Mouse (Mus musculus) stomach, embryonic 16.5 days (tissue): ENCODE results near the gene Ano6. TPM values are rescaled to one million over a fixed set of nuclear protein-coding genes. Genes with fewer than 3 reads are reported as not detected.

Experiments
- ATAC-seq: fragments of 200-750 bp; cut with Nextera tagmentation; 2 replicates; pipeline ENCODE4 v1.8.0; 2017; ENCODE audit warnings: moderate number of reproducible peaks, moderate TSS enrichment; ENCODE audit not compliant: insufficient read depth, low FRiP score
- H3K27ac ChIP-seq: fragments of 300-500 bp; sonication (generic); 2 replicates; pipeline ENCODE4 v1.5.1; 2014; ENCODE audit warnings: low read length
- H3K27me3 ChIP-seq: fragments of 300-500 bp; sonication (generic); 2 replicates; pipeline ENCODE4 v1.6.1; 2014; ENCODE audit warnings: low read length, control low read depth, mixed read lengths; ENCODE audit not compliant: control insufficient read depth, insufficient read depth
- H3K36me3 ChIP-seq: fragments of 300-500 bp; sonication (generic); 2 replicates; pipeline ENCODE4 v1.6.1; 2014; ENCODE audit warnings: low read length; ENCODE audit not compliant: control insufficient read depth, insufficient read depth
- H3K4me1 ChIP-seq: fragments of 300-500 bp; sonication (generic); 2 replicates; pipeline ENCODE4 v1.6.1; 2014; ENCODE audit warnings: low read length, control low read depth, mixed read lengths; ENCODE audit not compliant: control insufficient read depth, insufficient read depth
- H3K4me2 ChIP-seq: fragments of 300-500 bp; sonication (generic); 2 replicates; pipeline ENCODE4 v1.6.1; 2014; ENCODE audit warnings: low read depth, low read length, mixed read lengths
- H3K4me3 ChIP-seq: fragments of 300-500 bp; sonication (generic); replicated peaks from 2 replicates; pipeline ENCODE4 v1.5.1; 2014; ENCODE audit warnings: mild to moderate bottlenecking, low read length
- H3K9ac ChIP-seq: fragments of 300-500 bp; sonication (generic); 2 replicates; pipeline ENCODE4 v1.6.1; 2014; ENCODE audit warnings: low read length
- H3K9me3 ChIP-seq: fragments of 300-500 bp; sonication (generic); replicated peaks from 2 replicates; pipeline ENCODE4 v1.6.1; 2016; ENCODE audit warnings: low read length, control low read depth; ENCODE audit not compliant: control insufficient read depth
- WGBS: fragments of 180-500 bp; shearing (Covaris S2); extraction: QIAGEN DNeasy Blood & Tissue Kit; methylation state at CpG from one replicate; pipeline ENCODE4 v1.1.7; 2014; 5-methylcytosine and 5-hydroxymethylcytosine counted together
- polyA plus RNA-seq: library from polyadenylated mRNA; unstranded; fragments of >200 nt; fragmentation: Nextera tagmentation; extraction: Ambion mirVana; gene quantifications from 2 replicates; pipeline ENCODE4 v1.2.1, GENCODE M21; 2015

The Ano6 gene
- polyA plus RNA-seq, 1 experiment from 2014 or later: 41.8 TPM

DNA sequence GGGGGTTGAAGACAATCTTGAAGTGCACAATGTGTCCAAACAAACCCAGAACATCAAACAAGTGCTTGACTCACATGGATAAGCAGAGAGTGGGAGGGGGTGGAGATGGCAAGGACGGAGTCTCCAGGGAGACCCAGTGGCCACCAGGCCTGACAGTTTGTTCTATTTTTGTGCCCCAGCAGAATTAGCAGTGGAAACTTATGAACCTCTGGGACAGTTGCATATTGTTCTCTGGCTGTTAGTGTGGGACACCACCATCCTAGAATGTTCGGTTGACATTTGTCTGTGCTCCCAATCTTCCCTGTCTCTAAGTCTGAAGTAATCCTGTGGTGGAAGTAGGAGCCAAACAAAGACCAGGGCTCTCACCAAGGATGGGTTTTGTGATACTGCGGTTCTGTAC is 124.3 kb downstream of the Ano6 start:
- no peak for ATAC-seq
- Histone ChIP-seq H3K4me2 (no peak overlapping the region), H3K4me1 (peaks cover 9% of the 10 kb centered on the region; the same call in 1 of the 2 replicates), H3K4me3 (no peak overlapping the region), H3K9me3 (no peaks in the 10 kb centered on the region), H3K27me3 (no peaks in the 10 kb centered on the region), H3K9ac (no peak overlapping the region), H3K36me3 (peaks cover 3% of the 10 kb centered on the region; the same call in 1 of the 2 replicates), H3K27ac (no peak overlapping the region)
- 78% methylated on average over 3 of the region's 3 CpGs for whole genome bisulfite sequencing

DNA sequence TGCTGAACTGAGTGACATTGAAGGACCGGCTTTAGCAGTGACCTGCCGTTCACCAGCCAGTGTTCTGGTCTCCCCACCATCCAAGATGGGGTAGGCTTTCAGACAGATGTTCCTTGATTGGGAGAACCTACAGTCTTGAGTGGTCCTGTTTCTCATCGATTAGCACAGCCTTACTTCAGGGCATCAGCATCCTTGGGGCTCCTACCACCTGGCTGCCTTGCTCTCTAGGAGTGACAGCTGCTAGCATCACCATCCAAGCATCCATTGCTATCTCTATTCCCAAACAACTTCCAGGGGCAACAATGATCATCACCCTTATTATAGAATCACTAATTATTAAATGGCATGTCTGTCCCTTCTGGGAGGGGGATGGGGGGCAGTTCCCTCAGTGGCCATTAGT is 124.8 kb downstream of the Ano6 start:
- Histone ChIP-seq H3K9me3 (no peaks in the 10 kb centered on the region), H3K9ac (no peak overlapping the region), H3K4me2 (no peak overlapping the region), H3K36me3 (peaks cover 3% of the 10 kb centered on the region; the same call in 1 of the 2 replicates), H3K27ac (no peak overlapping the region), H3K27me3 (no peaks in the 10 kb centered on the region), H3K4me1 (peaks cover 9% of the 10 kb centered on the region; the same call in 1 of the 2 replicates), H3K4me3 (no peak overlapping the region)
- ATAC-seq: no peak
- WGBS: 92% methylated on average over 3 of the region's 3 CpGs

DNA sequence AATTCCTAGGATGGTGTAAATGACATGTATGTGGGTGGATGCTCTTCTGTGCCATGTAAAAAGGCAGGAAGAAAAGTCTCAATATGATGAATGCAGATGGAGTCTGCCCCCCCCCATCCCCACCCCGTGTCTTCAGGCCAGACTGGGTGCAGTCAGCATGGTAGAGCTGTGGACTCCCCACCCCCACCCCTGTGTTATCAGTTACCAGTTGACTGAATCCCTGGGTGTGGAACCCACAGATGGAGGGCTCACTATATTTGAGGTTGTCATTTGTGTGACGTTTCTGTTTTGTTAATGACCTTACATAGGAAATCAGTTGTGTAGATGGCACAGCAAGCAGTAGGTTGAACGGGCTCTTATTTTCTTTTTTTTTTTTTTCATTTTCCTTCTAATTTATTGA is 126.7 kb downstream of the Ano6 start:
- Histone ChIP-seq H3K9ac (no peak overlapping the region), H3K27me3 (no peaks in the 10 kb centered on the region), H3K27ac (no peak overlapping the region), H3K9me3 (no peaks in the 10 kb centered on the region), H3K4me2 (no peak overlapping the region), H3K4me1 (peaks cover 3% of the 10 kb centered on the region; the same call in 1 of the 2 replicates), H3K4me3 (no peak overlapping the region), H3K36me3 (peaks cover 3% of the 10 kb centered on the region; the same call in 1 of the 2 replicates)
- no peak for ATAC-seq
- 76% methylated on average over 3 of the region's 3 CpGs for WGBS

DNA sequence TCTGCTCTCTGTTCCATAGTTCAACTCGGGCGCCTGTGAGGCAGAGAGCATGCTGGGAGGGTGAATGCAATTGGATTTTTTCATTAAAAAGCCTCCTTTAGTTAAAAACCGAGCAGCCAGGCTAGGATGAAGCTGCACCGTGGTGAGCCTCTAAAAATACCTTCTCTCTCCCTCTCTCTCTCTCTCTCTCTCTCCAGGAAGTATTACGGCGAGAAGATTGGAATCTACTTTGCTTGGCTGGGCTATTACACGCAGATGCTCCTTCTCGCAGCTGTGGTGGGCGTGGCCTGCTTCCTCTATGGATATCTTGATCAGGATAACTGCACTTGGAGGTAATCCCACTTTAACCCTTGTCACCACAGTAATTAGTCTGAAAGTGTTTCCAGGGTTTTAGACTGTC is 129.4 kb downstream of the Ano6 start:
- Histone ChIP-seq H3K4me3 (no peak overlapping the region), H3K27me3 (no peaks in the 10 kb centered on the region), H3K9ac (no peak overlapping the region), H3K9me3 (no peaks in the 10 kb centered on the region), H3K36me3 (no peaks in the 10 kb centered on the region), H3K27ac (no peak overlapping the region), H3K4me2 (no peak overlapping the region), H3K4me1 (peaks cover 3% of the 10 kb centered on the region; the same call in 1 of the 2 replicates)
- 44% methylated on average over 9 of the region's 9 CpGs for WGBS
- no peak for ATAC-seq

DNA sequence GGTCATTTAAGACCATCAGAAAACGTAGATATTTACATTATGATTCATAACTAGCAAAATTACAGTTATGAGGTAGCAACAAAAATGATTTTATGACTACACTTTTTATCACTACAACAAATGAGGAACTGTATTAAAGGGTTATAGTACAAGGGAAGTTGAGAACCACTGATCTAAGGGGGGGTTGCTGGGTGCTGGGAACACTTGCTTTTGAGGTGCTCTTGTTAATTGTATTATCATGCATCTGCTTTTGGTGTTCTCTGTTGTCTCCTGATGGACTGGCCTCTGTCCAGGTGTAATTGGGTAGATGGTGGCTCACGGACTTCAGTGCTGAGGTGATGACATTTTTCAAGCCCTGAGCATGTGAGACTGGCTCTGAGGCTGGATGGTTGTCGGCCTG is 130.4 kb downstream of the Ano6 start:
- Histone ChIP-seq H3K36me3 (no peaks in the 10 kb centered on the region), H3K27me3 (no peaks in the 10 kb centered on the region), H3K27ac (no peak overlapping the region), H3K4me1 (peaks cover 3% of the 10 kb centered on the region; the same call in 1 of the 2 replicates), H3K4me2 (no peak overlapping the region), H3K9me3 (no peaks in the 10 kb centered on the region), H3K9ac (no peak overlapping the region), H3K4me3 (no peak overlapping the region)
- ATAC-seq: no peak
- 84% methylated on average over 3 of the region's 3 CpGs for WGBS

DNA sequence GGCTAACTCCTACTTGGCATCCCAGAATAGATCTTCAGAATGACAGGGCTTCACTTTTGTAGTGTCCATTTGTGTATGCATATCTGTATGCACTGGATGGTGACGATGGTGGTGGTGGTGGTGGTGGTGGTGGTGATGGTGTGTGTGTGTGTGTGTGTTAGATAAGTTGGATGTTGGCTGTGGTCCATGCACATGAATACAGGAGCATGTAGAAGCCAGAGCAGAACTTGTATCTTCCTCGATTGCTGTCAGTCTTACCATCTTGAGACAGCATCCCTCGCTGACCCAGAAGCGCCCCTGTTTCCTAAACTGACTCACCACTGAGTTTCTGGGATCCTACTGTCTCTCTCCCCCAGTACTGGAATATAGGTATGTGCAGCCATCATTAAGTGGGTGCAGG is 131.0 kb downstream of the Ano6 start:
- Histone ChIP-seq H3K27ac (no peak overlapping the region), H3K9ac (no peak overlapping the region), H3K27me3 (no peaks in the 10 kb centered on the region), H3K4me3 (no peak overlapping the region), H3K36me3 (no peaks in the 10 kb centered on the region), H3K9me3 (no peaks in the 10 kb centered on the region), H3K4me2 (no peak overlapping the region), H3K4me1 (peaks cover 3% of the 10 kb centered on the region; the same call in 1 of the 2 replicates)
- no peak for ATAC-seq
- WGBS: 98% methylated on average over 4 of the region's 4 CpGs

DNA sequence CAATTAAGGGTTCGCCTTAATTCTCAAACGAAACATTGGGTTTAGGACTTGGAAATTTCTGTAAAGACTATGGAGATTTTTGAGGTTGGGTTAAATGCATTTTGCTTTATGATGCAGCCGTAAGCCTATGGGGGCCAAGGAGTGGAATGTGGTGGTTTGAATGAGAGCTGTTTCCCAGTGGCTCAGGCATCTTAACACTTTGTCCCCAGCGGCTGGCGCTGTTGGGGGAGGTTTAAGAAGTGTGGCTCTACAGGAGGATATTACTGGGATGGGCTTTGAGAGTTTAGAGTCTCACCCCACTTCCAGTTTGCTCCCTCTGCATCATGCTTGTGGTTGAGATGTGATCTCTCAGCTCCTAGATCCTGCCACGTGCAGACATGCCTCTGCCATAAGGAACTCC is 131.9 kb downstream of the Ano6 start:
- H3K4me2 ChIP-seq: no peak overlapping the region
- H3K4me3 ChIP-seq: no peak overlapping the region
- no peak for ATAC-seq
- 89% methylated on average over 6 of the region's 6 CpGs for WGBS
- H3K9ac ChIP-seq: no peak overlapping the region
- no peaks in the 10 kb centered on the region for H3K9me3 ChIP-seq
- H3K27ac ChIP-seq: no peak overlapping the region
- H3K4me1 ChIP-seq: peaks cover 3% of the 10 kb centered on the region; the same call in 1 of the 2 replicates
- no peaks in the 10 kb centered on the region for H3K36me3 ChIP-seq
- H3K27me3 ChIP-seq: no peaks in the 10 kb centered on the region

DNA sequence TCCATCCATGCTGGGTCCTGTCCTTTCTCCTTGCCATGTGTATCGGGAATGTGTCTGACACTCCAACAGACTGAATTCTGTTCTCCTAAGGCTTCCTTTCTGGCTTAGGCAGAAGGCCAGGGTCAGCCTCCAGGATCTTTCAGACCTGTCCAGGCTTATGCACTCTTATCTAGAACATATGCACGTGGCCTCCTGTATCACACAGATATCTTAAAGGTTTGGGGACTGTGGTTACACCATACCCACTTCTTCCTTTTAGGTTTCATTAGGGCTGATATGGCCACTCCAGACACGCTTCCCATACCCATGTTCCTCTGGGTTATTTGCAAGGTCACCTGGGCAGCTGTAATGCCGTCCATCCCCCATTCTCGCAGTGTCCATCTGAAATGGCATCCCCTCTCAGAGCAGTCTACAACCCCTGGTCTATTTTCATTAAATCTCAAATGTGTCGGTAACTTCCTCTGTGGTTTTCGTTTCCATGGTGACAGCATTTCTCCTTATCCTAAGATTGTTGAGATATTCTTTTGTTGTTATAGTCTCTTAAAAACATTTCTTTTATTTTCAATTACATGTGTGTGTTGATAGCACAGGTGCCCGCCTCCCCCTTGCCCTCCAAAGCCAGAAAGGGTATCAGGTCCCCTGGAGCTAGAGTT is 134.8 kb downstream of the Ano6 start:
- Histone ChIP-seq H3K4me2 (no peak overlapping the region), H3K4me3 (no peak overlapping the region), H3K27ac (no peak overlapping the region), H3K36me3 (no peaks in the 10 kb centered on the region), H3K4me1 (no peaks in the 10 kb centered on the region), H3K9ac (no peak overlapping the region), H3K27me3 (no peaks in the 10 kb centered on the region), H3K9me3 (no peaks in the 10 kb centered on the region)
- WGBS: 78% methylated on average over 8 of the region's 8 CpGs
- no peak for ATAC-seq

DNA sequence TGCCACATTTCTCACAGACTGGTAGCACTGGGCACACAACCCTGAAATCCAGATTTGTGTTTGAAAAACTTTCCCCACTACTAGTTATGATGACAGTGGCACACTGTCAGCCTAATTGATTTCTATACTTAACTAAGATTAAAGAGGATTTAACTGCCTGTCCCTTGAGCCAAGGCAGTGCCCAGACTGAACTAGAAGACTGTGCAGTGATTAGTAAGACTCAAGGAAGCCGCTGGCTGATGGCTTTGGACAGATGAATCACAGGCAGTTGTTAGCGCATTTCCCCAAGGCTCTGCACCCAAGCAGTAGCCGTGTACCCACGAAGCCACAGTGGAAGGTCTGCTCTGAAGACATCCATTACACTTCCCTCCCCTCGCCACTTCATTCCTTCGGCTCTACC is 138.4 kb downstream of the Ano6 start:
- peaks cover 7% of the 10 kb centered on the region; the same call in 1 of the 2 replicates for H3K4me1 ChIP-seq
- H3K9ac ChIP-seq: no peak overlapping the region
- H3K4me3 ChIP-seq: no peak overlapping the region
- 88% methylated on average over 6 of the region's 6 CpGs for WGBS
- H3K27me3 ChIP-seq: no peaks in the 10 kb centered on the region
- H3K36me3 ChIP-seq: 0 out of 2 replicates have a peak, but pooled peaks cover 7% of the 10 kb centered on the region
- H3K27ac ChIP-seq: no peak overlapping the region
- no peaks in the 10 kb centered on the region for H3K9me3 ChIP-seq
- ATAC-seq: no peak
- H3K4me2 ChIP-seq: no peak overlapping the region
